Mouse (Mus musculus) CH12.LX (cell line): ENCODE measurements around the gene Eps15l1. TPM values are rescaled to one million over a fixed set of nuclear protein-coding genes. Genes with fewer than 3 reads are reported as not detected.

ENCODE experiments used
- DNase-seq: peaks from one replicate; pipeline ENCODE4 v3.0.0-alpha.2; 2013; ENCODE audit errors: extremely low read depth
- H3K27ac ChIP-seq: 2 replicates; pipeline ENCODE4 v1.5.1; 2012; ENCODE audit warnings: low read depth, mild to moderate bottlenecking, control low read depth, moderate library complexity; ENCODE audit not compliant: insufficient read depth
- H3K27me3 ChIP-seq: replicated peaks from 2 replicates; pipeline ENCODE3; 2012; ENCODE audit warnings: inconsistent platforms
- H3K36me3 ChIP-seq, 2 experiments: replicated peaks in 1 of 2; 2 replicates each; pipeline versions ENCODE3 to v1.6.1; 2012; ENCODE audit warnings: inconsistent platforms in 1 of 2, low read length in 1 of 2, mild to moderate bottlenecking in 1 of 2, mixed read lengths in 1 of 2, moderate library complexity in 1 of 2; ENCODE audit not compliant: control insufficient read depth in 1 of 2, insufficient read depth in 1 of 2
- H3K4me1 ChIP-seq, 2 experiments: 2 replicates each; pipeline ENCODE4 v1.6.1; 2012; ENCODE audit warnings: inconsistent platforms in 1 of 2, moderate library complexity in 1 of 2; ENCODE audit not compliant: insufficient read depth in 2 of 2, control insufficient read depth in 1 of 2
- H3K4me2 ChIP-seq: 2 replicates; pipeline ENCODE4 v1.6.1; 2012; ENCODE audit warnings: low read depth, mild to moderate bottlenecking, control low read depth; ENCODE audit not compliant: poor library complexity, insufficient read depth, severe bottlenecking
- H3K4me3 ChIP-seq, 3 experiments: fragments of 150-350 bp in 1 of 3; sonication (generic) in 1 of 3; replicated peaks in 1 of 3; 2 replicates each; pipeline versions ENCODE3 to v1.5.1; 2011 to 2012; ENCODE audit warnings: low read depth in 2 of 3, low read length in 2 of 3, mild to moderate bottlenecking in 2 of 3, moderate library complexity in 2 of 3, control low read depth in 1 of 3, improper control_type of control experiment in 1 of 3, inconsistent platforms in 1 of 3, mixed read lengths in 1 of 3; ENCODE audit not compliant: poor library complexity in 1 of 3
- H3K79me2 ChIP-seq: replicated peaks from 2 replicates; pipeline ENCODE4 v1.6.1; 2012; ENCODE audit warnings: mild to moderate bottlenecking, moderate library complexity; ENCODE audit not compliant: control insufficient read depth, poor library complexity, insufficient read depth, severe bottlenecking; ENCODE audit errors: extremely low read depth
- H3K9ac ChIP-seq: 2 replicates; pipeline ENCODE4 v1.6.1; 2012; ENCODE audit warnings: low read depth, mild to moderate bottlenecking, control low read depth, moderate library complexity; ENCODE audit not compliant: insufficient read depth
- H3K9me3 ChIP-seq: replicated peaks from 2 replicates; pipeline ENCODE3; 2012; ENCODE audit warnings: low read length, inconsistent platforms, mixed read lengths
- BHLHE40 ChIP-seq: IDR thresholded peaks from 2 replicates; pipeline ENCODE4 v1.6.1; 2011; ENCODE audit warnings: mild to moderate bottlenecking, low read depth, low read length, improper control_type of control experiment
- CHD1 ChIP-seq: IDR thresholded peaks from 2 replicates; pipeline ENCODE4 v1.6.1; 2012; ENCODE audit warnings: low read depth, low read length, improper control_type of control experiment, inconsistent platforms
- E2F4 ChIP-seq: IDR thresholded peaks from 2 replicates; pipeline ENCODE4 v1.6.1; 2011; ENCODE audit warnings: low read depth, low read length, improper control_type of control experiment; ENCODE audit not compliant: insufficient replicate concordance
- GABPA ChIP-seq: IDR thresholded peaks from 2 replicates; pipeline ENCODE4 v1.6.1; 2012; ENCODE audit warnings: low read depth, low read length, improper control_type of control experiment, inconsistent platforms; ENCODE audit not compliant: insufficient replicate concordance
- HCFC1 ChIP-seq: IDR thresholded peaks from 2 replicates; pipeline ENCODE4 v1.6.1; 2012; ENCODE audit warnings: low read depth, mild to moderate bottlenecking, inconsistent platforms, low read length, improper control_type of control experiment
- MAX ChIP-seq: IDR thresholded peaks from 2 replicates; pipeline ENCODE4 v1.6.1; 2011; ENCODE audit warnings: low read length, improper control_type of control experiment
- MAZ ChIP-seq: IDR thresholded peaks from 2 replicates; pipeline ENCODE4 v1.6.1; 2012; ENCODE audit warnings: low read depth, mild to moderate bottlenecking, inconsistent platforms, low read length, improper control_type of control experiment, moderate library complexity
- MEF2A ChIP-seq: IDR thresholded peaks from 2 replicates; pipeline ENCODE4 v1.6.1; 2014; ENCODE audit warnings: low read depth, mild to moderate bottlenecking, inconsistent platforms, low read length, improper control_type of control experiment, borderline replicate concordance
- MXI1 ChIP-seq: IDR thresholded peaks from 2 replicates; pipeline ENCODE4 v1.6.1; 2011; ENCODE audit warnings: mild to moderate bottlenecking, low read depth, low read length, improper control_type of control experiment
- NELFE ChIP-seq: IDR thresholded peaks from 2 replicates; pipeline ENCODE4 v1.6.1; 2011; ENCODE audit warnings: low read depth, low read length, improper control_type of control experiment
- POLR2A ChIP-seq: IDR thresholded peaks from 2 replicates; pipeline ENCODE4 v1.6.1; 2011; ENCODE audit warnings: low read depth, mild to moderate bottlenecking, improper control_type of control experiment, low read length
- SMC3 ChIP-seq: IDR thresholded peaks from 2 replicates; pipeline ENCODE4 v1.6.1; 2011; ENCODE audit warnings: low read depth, low read length, improper control_type of control experiment
- UBTF ChIP-seq: IDR thresholded peaks from 2 replicates; pipeline ENCODE4 v1.6.1; 2012; ENCODE audit warnings: low read depth, mild to moderate bottlenecking, inconsistent platforms, low read length, improper control_type of control experiment, moderate library complexity
- ZKSCAN1 ChIP-seq: IDR thresholded peaks from 2 replicates; pipeline ENCODE4 v1.6.1; 2012; ENCODE audit warnings: low read depth, inconsistent platforms, low read length, improper control_type of control experiment, borderline replicate concordance
- dilution Hi-C: fragments of 300-500 bp; cut with MboI; formaldehyde crosslinking; loops from 2 replicates; pipeline ENCODE4 v1.14.3; 2020; ENCODE audit warnings: low sequenced_read_pairs; ENCODE audit not compliant: extremely low pct_unique_long_range_greater_than_20kb, extremely low pct_ligation_motif_present
- in situ Hi-C: fragments of 300-500 bp; cut with MboI; formaldehyde crosslinking; loops from 3 replicates; pipeline ENCODE4 v1.14.3; 2019; ENCODE audit warnings: low sequenced_read_pairs, low pct_ligation_motif_present, low pct_unique_long_range_greater_than_20kb, mixed read lengths
- polyA plus RNA-seq: library from polyadenylated mRNA; unstranded; fragments of >175 nt; gene quantifications from 2 replicates; pipeline ENCODE4 v1.2.1, GENCODE M21; 2012; ENCODE audit warnings: low read depth; ENCODE audit not compliant: insufficient read length
- total RNA-seq, 2 experiments: library from RNA; depleted of rRNA; stranded (reverse); fragments of 300-350 nt in 1 of 2; fragments of >200 nt in 1 of 2; gene quantifications; 2 replicates each; pipeline ENCODE4 v1.2.3; 2012 to 2014

The Eps15l1 gene
- total and polyA plus RNA-seq, 3 experiments = 21.7 to 49.4 (median 25.6) TPM

GRCm38 (mm10) chr8:72305210-72305905 is 115.9 kb downstream of the Eps15l1 start, which contains the start of gene Gm10282:
Gene Gm10282 (minus strand): TSS chr8:72305260.
- in situ Hi-C loops (no loop called here), dilution Hi-C loops (no loop called here)
- Histone ChIP-seq H3K9me3 (no peaks in the 10 kb centered on the region), H3K79me2 (no peaks in the 10 kb centered on the region), H3K4me3 (no peak within 1 kb of the TSS), H3K4me1 (peaks cover 7 to 18% of the 10 kb centered on the region in 2 experiments), H3K4me2 (no peak within 1 kb of the TSS), H3K27me3 (no peaks in the 10 kb centered on the region), H3K9ac (no peak within 1 kb of the TSS), H3K27ac (no peak within 1 kb of the TSS), H3K36me3 (no peaks in the 10 kb centered on the region)
- TF ChIP-seq HCFC1 (no peak), NELFE (no peak), GABPA (no peak), UBTF (no peak), POLR2A (no peak), MXI1 (no peak), E2F4 (no peak), SMC3 (no peak), MAX (no peak)
- no peak for DNase-seq

- in situ Hi-C loops = no loop called here
- Histone ChIP-seq H3K4me2 (peak overlapping the region; percentile 82), H3K27me3 (no peaks in the 10 kb centered on the region), H3K4me3 (peak overlapping the region in 1 of 3 experiments; percentile 35), H3K27ac (no peak overlapping the region), H3K9me3 (no peaks in the 10 kb centered on the region), H3K79me2 (no peaks in the 10 kb centered on the region), H3K9ac (no peak overlapping the region), H3K4me1 (peaks cover 7 to 18% of the 10 kb centered on the region in 2 experiments), H3K36me3 (no peaks in the 10 kb centered on the region)
- dilution Hi-C loops = no loop called here
- no peak for DNase-seq
- TF ChIP-seq E2F4 = no peak
- 0 out of 2 replicates have a peak, but pooled peaks have one; percentile 72 for TF ChIP-seq MEF2A
- TF ChIP-seq BHLHE40 = peak; percentile 10; the same call in 1 of the 2 replicates
- no peak for TF ChIP-seq CHD1
- no peak for TF ChIP-seq SMC3
- TF ChIP-seq MAZ = no peak
- TF ChIP-seq ZKSCAN1 = no peak
- no peak for TF ChIP-seq NELFE
- TF ChIP-seq, all 38 proteins: peak for 2
Observed at GRCm38 (mm10) chr8:72303633-72304032, 117.6 kb downstream of the Eps15l1 start.
